Mouse (Mus musculus) stomach, postnatal 0 days (tissue): ENCODE results near the gene Slc15a2. TPM values are rescaled to one million over a fixed set of nuclear protein-coding genes. Genes with fewer than 3 reads are reported as not detected.
A peak's percentile ranks its signal among the peaks of the same experiment; 100 is the strongest.

ENCODE experiments used
- ATAC-seq: fragments of 200-750 bp; cut with Nextera tagmentation; 2 replicates; pipeline ENCODE4 v1.8.0; 2017; ENCODE audit not compliant: low FRiP score, low TSS enrichment
- DNase-seq: peaks from one replicate; pipeline ENCODE4 v3.0.0-alpha.2; 2016; ENCODE audit warnings: low spot score
- H3K27ac ChIP-seq: fragments of 300-500 bp; sonication (generic); replicated peaks from 2 replicates; pipeline ENCODE4 v1.5.1; 2014; ENCODE audit warnings: mild to moderate bottlenecking, control low read depth
- H3K27me3 ChIP-seq: fragments of 300-500 bp; sonication (generic); 2 replicates; pipeline ENCODE4 v1.6.1; 2014; ENCODE audit warnings: low read length; ENCODE audit not compliant: control insufficient read depth, insufficient read depth
- H3K36me3 ChIP-seq: fragments of 300-500 bp; sonication (generic); 2 replicates; pipeline ENCODE4 v1.6.1; 2014; ENCODE audit warnings: low read length, mixed read lengths; ENCODE audit not compliant: control insufficient read depth, insufficient read depth
- H3K4me1 ChIP-seq: fragments of 300-500 bp; sonication (generic); replicated peaks from 2 replicates; pipeline ENCODE4 v1.6.1; 2014; ENCODE audit warnings: antibody characterized with exemption; ENCODE audit not compliant: control insufficient read depth, insufficient read depth
- H3K4me2 ChIP-seq: fragments of 300-500 bp; sonication (generic); replicated peaks from 2 replicates; pipeline ENCODE4 v1.6.1; 2014; ENCODE audit warnings: low read depth, mild to moderate bottlenecking, control low read depth, moderate library complexity
- H3K4me3 ChIP-seq: fragments of 300-500 bp; sonication (generic); 2 replicates; pipeline ENCODE4 v1.5.1; 2014; ENCODE audit warnings: low read depth, low read length, control low read depth
- H3K9ac ChIP-seq: fragments of 300-500 bp; sonication (generic); 2 replicates; pipeline ENCODE4 v1.6.1; 2014; ENCODE audit warnings: mild to moderate bottlenecking, low read length, control low read depth, mixed read lengths
- H3K9me3 ChIP-seq: fragments of 300-500 bp; sonication (generic); 2 replicates; pipeline ENCODE4 v1.6.1; 2016; ENCODE audit warnings: low read length; ENCODE audit not compliant: control insufficient read depth
- CTCF ChIP-seq: IDR thresholded peaks from 2 replicates; pipeline ENCODE4 v1.5.1; 2016; ENCODE audit warnings: antibody characterized with exemption, low read depth, mild to moderate bottlenecking, moderate library complexity
- EP300 ChIP-seq: optimal IDR thresholded peaks from 2 replicates; pipeline ENCODE3; 2016; ENCODE audit warnings: antibody characterized with exemption
- WGBS: fragments of 180-500 bp; shearing (Covaris S2); extraction: QIAGEN DNeasy Blood & Tissue Kit; methylation state at CpG from one replicate; pipeline ENCODE4 v1.1.7; 2014; 5-methylcytosine and 5-hydroxymethylcytosine counted together
- polyA plus RNA-seq: library from polyadenylated mRNA; unstranded; fragments of >200 nt; fragmentation: Nextera tagmentation; extraction: Ambion mirVana; gene quantifications from 2 replicates; pipeline ENCODE4 v1.2.1, GENCODE M21; 2015

Slc15a2 gene
- polyA plus RNA-seq, 1 experiment from 2014 or later, result 2.4 TPM

GRCm38 (mm10) chr16:36802361-36802760, 17.6 kb upstream of the Slc15a2 start:
- TF ChIP-seq EP300 (no peak), CTCF (peak; percentile 35)
- Histone ChIP-seq H3K4me3 (no peak overlapping the region), H3K4me2 (no peak overlapping the region), H3K9ac (no peak overlapping the region), H3K9me3 (no peaks in the 10 kb centered on the region), H3K36me3 (no peaks in the 10 kb centered on the region), H3K27me3 (no peaks in the 10 kb centered on the region), H3K27ac (no peak overlapping the region), H3K4me1 (no peaks in the 10 kb centered on the region)
- ATAC-seq (no peak), DNase-seq (no peak)
- WGBS, result 85% methylated on average over 3 of the region's 3 CpGs

- 74% methylated on average over 2 of the region's 2 CpGs for WGBS
- ATAC-seq, result no peak
- Histone ChIP-seq H3K9ac (no peak overlapping the region), H3K4me1 (no peaks in the 10 kb centered on the region), H3K36me3 (no peaks in the 10 kb centered on the region), H3K4me2 (no peak overlapping the region), H3K27me3 (no peaks in the 10 kb centered on the region), H3K4me3 (no peak overlapping the region), H3K9me3 (no peaks in the 10 kb centered on the region), H3K27ac (no peak overlapping the region)
- no peak for DNase-seq
- TF ChIP-seq CTCF (no peak), EP300 (no peak)
Measured at GRCm38 (mm10) chr16:36798334-36798733, 13.6 kb upstream of the Slc15a2 start.

- Histone ChIP-seq H3K36me3 (no peaks in the 10 kb centered on the region), H3K4me3 (no peak overlapping the region), H3K27me3 (no peaks in the 10 kb centered on the region), H3K4me1 (no peaks in the 10 kb centered on the region), H3K9me3 (no peaks in the 10 kb centered on the region), H3K9ac (no peak overlapping the region), H3K4me2 (no peak overlapping the region), H3K27ac (no peak overlapping the region)
- 68% methylated on average over 2 of the region's 2 CpGs for WGBS
- no peak for ATAC-seq
- TF ChIP-seq CTCF (no peak), EP300 (no peak)
- DNase-seq, result no peak
Measured at GRCm38 (mm10) chr16:36794976-36795375, 10.2 kb upstream of the Slc15a2 start.

- WGBS, result 73% methylated on average over 4 of the region's 4 CpGs
- no peak for TF ChIP-seq CTCF
- no peak for TF ChIP-seq EP300
- no peak for DNase-seq
Measured at GRCm38 (mm10) chr16:36790166-36790565, 5.4 kb upstream of the Slc15a2 start.

GRCm38 (mm10) chr16:36786466-36786865, 1.7 kb upstream of the Slc15a2 start:
- H3K9ac ChIP-seq, result no peak overlapping the region
- H3K4me2 ChIP-seq, result no peak overlapping the region
- H3K27me3 ChIP-seq, result no peaks in the 10 kb centered on the region
- DNase-seq (no peak), ATAC-seq (no peak)
- H3K27ac ChIP-seq, result no peak overlapping the region
- H3K9me3 ChIP-seq, result no peaks in the 10 kb centered on the region
- H3K4me3 ChIP-seq, result no peak overlapping the region
- no peaks in the 10 kb centered on the region for H3K4me1 ChIP-seq
- 73% methylated on average over 7 of the region's 7 CpGs for WGBS
- TF ChIP-seq CTCF (no peak), EP300 (no peak)
- H3K36me3 ChIP-seq, result no peaks in the 10 kb centered on the region

More at GRCm38 (mm10) chr16:36790166-36790565, 5.4 kb upstream of the Slc15a2 start:
- Histone ChIP-seq H3K36me3 (no peaks in the 10 kb centered on the region), H3K27ac (no peak overlapping the region), H3K4me2 (no peak overlapping the region), H3K27me3 (no peaks in the 10 kb centered on the region), H3K4me3 (no peak overlapping the region), H3K9me3 (no peaks in the 10 kb centered on the region), H3K9ac (no peak overlapping the region), H3K4me1 (no peaks in the 10 kb centered on the region)
- no peak for ATAC-seq

GRCm38 (mm10) chr16:36784146-36784545, 616 bp downstream of the Slc15a2 start:
- Histone ChIP-seq H3K4me1 (no peaks in the 10 kb centered on the region), H3K9ac (no peak overlapping the region), H3K9me3 (no peaks in the 10 kb centered on the region), H3K27ac (no peak overlapping the region), H3K4me3 (no peak overlapping the region), H3K36me3 (no peaks in the 10 kb centered on the region), H3K4me2 (peak overlapping the region; percentile 31), H3K27me3 (no peaks in the 10 kb centered on the region)
- ATAC-seq (no peak), DNase-seq (no peak)
- TF ChIP-seq EP300 (no peak), CTCF (no peak)
- WGBS, result 83% methylated on average over 2 of the region's 2 CpGs
